Mouse (Mus musculus): ENCODE measurements around the gene Tnpo3. TPM values are rescaled to one million over a fixed set of nuclear protein-coding genes. Genes with fewer than 3 reads are reported as not detected.

The Tnpo3 gene
- polyA plus RNA-seq, 1 experiment from 2014 or later = 74.9 TPM

GRCm38 (mm10) chr6:29525256-29525655 is 84.4 kb downstream of the Tnpo3 start:
- Histone ChIP-seq H3K4me1 (peaks cover 24% of the 10 kb centered on the region), H3K36me3 (no peaks in the 10 kb centered on the region), H3K4me2 (no peak overlapping the region), H3K27me3 (replicated peaks) (peaks cover 45% of the 10 kb centered on the region), H3K27ac (replicated peaks) (no peak overlapping the region), H3K4me3 (replicated peaks) (no peak overlapping the region), H3K9me3 (replicated peaks) (no peaks in the 10 kb centered on the region), H3K9ac (replicated peaks) (no peak overlapping the region)
- 73% methylated on average over 6 of the region's 6 CpGs for WGBS
- ATAC-seq (ENCODE audit: low FRiP score) = no peak

- peaks cover 24% of the 10 kb centered on the region for H3K4me1 ChIP-seq
- H3K4me2 ChIP-seq = no peak overlapping the region
- no peak overlapping the region for H3K9ac ChIP-seq (replicated peaks)
- H3K36me3 ChIP-seq = no peaks in the 10 kb centered on the region
- 76% methylated on average over 6 of the region's 6 CpGs for WGBS
- no peak for ATAC-seq (ENCODE audit: low FRiP score)
- no peaks in the 10 kb centered on the region for H3K9me3 ChIP-seq (replicated peaks)
- H3K4me3 ChIP-seq (replicated peaks) = no peak overlapping the region
- no peak overlapping the region for H3K27ac ChIP-seq (replicated peaks)
- peaks cover 33% of the 10 kb centered on the region for H3K27me3 ChIP-seq (replicated peaks)
Observed at GRCm38 (mm10) chr6:29524034-29524489, 85.6 kb downstream of the Tnpo3 start.

GRCm38 (mm10) chr6:29523301-29524033 is 86.2 kb downstream of the Tnpo3 start:
- no peaks in the 10 kb centered on the region for H3K9me3 ChIP-seq (replicated peaks)
- ATAC-seq (ENCODE audit: low FRiP score) = no peak
- peaks cover 27% of the 10 kb centered on the region for H3K27me3 ChIP-seq (replicated peaks)
- 79% methylated on average over 12 of the region's 12 CpGs for WGBS
- H3K36me3 ChIP-seq = no peaks in the 10 kb centered on the region
- H3K4me2 ChIP-seq = no peak overlapping the region
- H3K4me3 ChIP-seq (replicated peaks) = no peak overlapping the region
- no peak overlapping the region for H3K9ac ChIP-seq (replicated peaks)
- no peak overlapping the region for H3K27ac ChIP-seq (replicated peaks)
- peaks cover 24% of the 10 kb centered on the region for H3K4me1 ChIP-seq

- peaks cover 20% of the 10 kb centered on the region for H3K27me3 ChIP-seq (replicated peaks)
Observed at GRCm38 (mm10) chr6:29522626-29523300, 86.9 kb downstream of the Tnpo3 start.

GRCm38 (mm10) chr6:29517139-29517538 is 92.5 kb downstream of the Tnpo3 start:
- peaks cover 11% of the 10 kb centered on the region for H3K4me1 ChIP-seq
- no peak for ATAC-seq (ENCODE audit: low FRiP score)
- H3K27ac ChIP-seq (replicated peaks) = no peak overlapping the region
- H3K9ac ChIP-seq (replicated peaks) = no peak overlapping the region
- WGBS = 7% methylated on average over 5 of the region's 5 CpGs
- H3K4me2 ChIP-seq = no peak overlapping the region
- H3K27me3 ChIP-seq (replicated peaks) = no peaks in the 10 kb centered on the region; the same call in 1 of the 2 replicates
- H3K4me3 ChIP-seq (replicated peaks) = no peak overlapping the region
- no peaks in the 10 kb centered on the region for H3K9me3 ChIP-seq (replicated peaks)
- H3K36me3 ChIP-seq = no peaks in the 10 kb centered on the region

More at GRCm38 (mm10) chr6:29522626-29523300, 86.9 kb downstream of the Tnpo3 start:
- no peak overlapping the region for H3K4me2 ChIP-seq
- no peak overlapping the region for H3K4me3 ChIP-seq (replicated peaks)
- H3K27ac ChIP-seq (replicated peaks) = no peak overlapping the region
- H3K4me1 ChIP-seq = peaks cover 19% of the 10 kb centered on the region
- H3K9me3 ChIP-seq (replicated peaks) = no peaks in the 10 kb centered on the region
- 80% methylated on average over 6 of the region's 6 CpGs for WGBS
- H3K9ac ChIP-seq (replicated peaks) = no peak overlapping the region
- ATAC-seq (ENCODE audit: low FRiP score) = no peak
- no peaks in the 10 kb centered on the region for H3K36me3 ChIP-seq

- Histone ChIP-seq H3K27ac (replicated peaks) (no peak overlapping the region), H3K27me3 (replicated peaks) (peaks cover 17% of the 10 kb centered on the region), H3K4me2 (peak overlapping the region; percentile 52), H3K36me3 (no peaks in the 10 kb centered on the region), H3K9me3 (replicated peaks) (no peaks in the 10 kb centered on the region), H3K4me3 (replicated peaks) (peak overlapping the region; percentile 13; the same call in 1 of the 2 replicates), H3K4me1 (peaks cover 11% of the 10 kb centered on the region), H3K9ac (replicated peaks) (no peak overlapping the region)
- WGBS = under 1% methylated on average over 11 of the region's 11 CpGs
- ATAC-seq (ENCODE audit: low FRiP score) = peak; percentile 67; the same call in 1 of the 2 replicates
Observed at GRCm38 (mm10) chr6:29513284-29513683, 96.4 kb downstream of the Tnpo3 start.

GRCm38 (mm10) chr6:29509086-29509485 is 100.6 kb downstream of the Tnpo3 start:
- Histone ChIP-seq H3K4me2 (no peak overlapping the region), H3K27me3 (replicated peaks) (peaks cover 37% of the 10 kb centered on the region), H3K9me3 (replicated peaks) (no peaks in the 10 kb centered on the region), H3K9ac (replicated peaks) (no peak overlapping the region), H3K4me3 (replicated peaks) (no peak overlapping the region), H3K27ac (replicated peaks) (0 out of 2 replicates have a peak overlapping the region, but pooled peaks have one; percentile 15), H3K4me1 (peaks cover 29% of the 10 kb centered on the region), H3K36me3 (no peaks in the 10 kb centered on the region)
- WGBS = 44% methylated on average over 2 of the region's 2 CpGs
- no peak for ATAC-seq (ENCODE audit: low FRiP score)

GRCm38 (mm10) chr6:29507447-29508309 is 102.0 kb downstream of the Tnpo3 start, which contains the start of gene Kcp:
Kcp (minus strand) TSS chr6:29507952.
- Histone ChIP-seq H3K4me1 (peaks cover 19% of the 10 kb centered on the region), H3K4me3 (replicated peaks) (peak within 1 kb of the TSS; percentile 49), H3K27me3 (replicated peaks) (peaks cover 37% of the 10 kb centered on the region), H3K36me3 (no peaks in the 10 kb centered on the region), H3K4me2 (peak within 1 kb of the TSS; percentile 76), H3K27ac (replicated peaks) (0 out of 2 replicates have a peak within 1 kb of the TSS, but pooled peaks have one; percentile 8), H3K9me3 (replicated peaks) (no peaks in the 10 kb centered on the region), H3K9ac (replicated peaks) (peak within 1 kb of the TSS; percentile 54)
- ATAC-seq (ENCODE audit: low FRiP score) = peak; percentile 68
- 1% methylated on average over 47 of the region's 47 CpGs for WGBS

- 29% methylated on average over 8 of the region's 8 CpGs for WGBS
- Histone ChIP-seq H3K4me1 (peaks cover 19% of the 10 kb centered on the region; the same call in 1 of the 2 replicates), H3K4me2 (peak overlapping the region; percentile 76), H3K27ac (replicated peaks) (no peak overlapping the region), H3K9ac (replicated peaks) (no peak overlapping the region), H3K27me3 (replicated peaks) (peaks cover 37% of the 10 kb centered on the region), H3K9me3 (replicated peaks) (no peaks in the 10 kb centered on the region), H3K36me3 (no peaks in the 10 kb centered on the region), H3K4me3 (replicated peaks) (peak overlapping the region; percentile 49)
- ATAC-seq (ENCODE audit: low FRiP score) = peak; percentile 26; the same call in 1 of the 2 replicates
Observed at GRCm38 (mm10) chr6:29506834-29507233, 102.9 kb downstream of the Tnpo3 start.

- no peak for ATAC-seq (ENCODE audit: low FRiP score)
- H3K4me3 ChIP-seq (replicated peaks) = no peak overlapping the region
Observed at GRCm38 (mm10) chr6:29505493-29505892, 104.2 kb downstream of the Tnpo3 start.

GRCm38 (mm10) chr6:29501599-29501998 is 108.1 kb downstream of the Tnpo3 start:
- no peak overlapping the region for H3K27ac ChIP-seq (replicated peaks)
- no peak overlapping the region for H3K4me3 ChIP-seq (replicated peaks)
- no peak overlapping the region for H3K4me2 ChIP-seq
- no peak overlapping the region for H3K9ac ChIP-seq (replicated peaks)
- no peaks in the 10 kb centered on the region for H3K36me3 ChIP-seq
- H3K4me1 ChIP-seq = peaks cover 6% of the 10 kb centered on the region; the same call in 1 of the 2 replicates
- H3K27me3 ChIP-seq (replicated peaks) = peaks cover 31% of the 10 kb centered on the region
- WGBS = 89% methylated on average over 1 of the region's 1 CpGs
- no peaks in the 10 kb centered on the region for H3K9me3 ChIP-seq (replicated peaks)
- ATAC-seq (ENCODE audit: low FRiP score) = no peak

More at GRCm38 (mm10) chr6:29505493-29505892, 104.2 kb downstream of the Tnpo3 start:
- Histone ChIP-seq H3K9ac (replicated peaks) (no peak overlapping the region), H3K36me3 (no peaks in the 10 kb centered on the region), H3K27ac (replicated peaks) (no peak overlapping the region), H3K27me3 (replicated peaks) (peaks cover 37% of the 10 kb centered on the region), H3K4me2 (no peak overlapping the region), H3K9me3 (replicated peaks) (no peaks in the 10 kb centered on the region), H3K4me1 (peaks cover 19% of the 10 kb centered on the region; the same call in 1 of the 2 replicates)
- WGBS = 85% methylated on average over 5 of the region's 5 CpGs
